Mouse (Mus musculus): Measurements from ENCODE around the gene Zbtb11. TPM values are rescaled to one million over a fixed set of nuclear protein-coding genes. Genes with fewer than 3 reads are reported as not detected.

The Zbtb11 gene
- total RNA-seq, 1 experiment: 24.3 TPM

GRCm38 (mm10) chr16:55990311-55990710, 16.6 kb downstream of the Zbtb11 start:
- Histone ChIP-seq H3K4me1 (ENCODE audit: control insufficient read depth in 2 of 2, insufficient read depth in 2 of 2, low read length in 2 of 2, poor library complexity in 1 of 2) (no peaks in the 10 kb centered on the region), H3K9me3 (ENCODE audit: control insufficient read depth, insufficient read depth, low read depth, low read length) (no peaks in the 10 kb centered on the region), H3K4me3 (ENCODE audit: insufficient read depth in 1 of 2, low read depth in 1 of 2, low read length in 2 of 2, poor library complexity in 1 of 2, severe bottlenecking in 1 of 2) (no peak overlapping the region), H3K36me3 (ENCODE audit: control insufficient read depth, insufficient read depth, low read length, poor library complexity, severe bottlenecking) (peaks cover 11% of the 10 kb centered on the region), H3K9ac (ENCODE audit: insufficient read depth, low read depth, low read length, poor library complexity, severe bottlenecking) (no peak overlapping the region), H3K27ac (ENCODE audit: insufficient read depth, low read depth, low read length, poor library complexity, severe bottlenecking) (no peak overlapping the region)
- in situ Hi-C loops (cut with MboI; ENCODE audit: low sequenced_read_pairs in 2 of 2, unreplicated experiment in 2 of 2): no loop called here
- TF ChIP-seq HCFC1 (IDR thresholded peaks at IDR 0.05; ENCODE audit: borderline replicate concordance, insufficient read depth, low read length) (no peak), CHD2 (IDR thresholded peaks at IDR 0.05; ENCODE audit: low read depth, low read length) (no peak), ZNF384 (IDR thresholded peaks at IDR 0.05; ENCODE audit: low read depth, low read length) (no peak), ZC3H11A (IDR thresholded peaks at IDR 0.05; ENCODE audit: borderline replicate concordance, low read depth, low read length) (no peak), MAFK (IDR thresholded peaks at IDR 0.05; ENCODE audit: insufficient read depth, low read depth, low read length) (no peak)
- DNase-seq (ENCODE audit: low read depth, low spot score): no peak

GRCm38 (mm10) chr16:55994235-55994634, 20.6 kb downstream of the Zbtb11 start:
- peaks cover 11% of the 10 kb centered on the region for H3K36me3 ChIP-seq (ENCODE audit: control insufficient read depth, insufficient read depth, low read length, poor library complexity, severe bottlenecking)
- in situ Hi-C loops (cut with MboI; ENCODE audit: low sequenced_read_pairs in 2 of 2, unreplicated experiment in 2 of 2): no loop called here

GRCm38 (mm10) chr16:56006798-56007197, 33.1 kb downstream of the Zbtb11 start:
- H3K9me3 ChIP-seq (ENCODE audit: control insufficient read depth, insufficient read depth, low read depth, low read length): no peaks in the 10 kb centered on the region
- H3K9ac ChIP-seq (ENCODE audit: insufficient read depth, low read depth, low read length, poor library complexity, severe bottlenecking): no peak overlapping the region
- in situ Hi-C loops (cut with MboI; ENCODE audit: low sequenced_read_pairs in 2 of 2, unreplicated experiment in 2 of 2): no loop called here
- no peak overlapping the region for H3K27ac ChIP-seq (ENCODE audit: insufficient read depth, low read depth, low read length, poor library complexity, severe bottlenecking)
- no peaks in the 10 kb centered on the region; a peak in 1 of 4 replicates for H3K4me1 ChIP-seq (ENCODE audit: control insufficient read depth in 2 of 2, insufficient read depth in 2 of 2, low read length in 2 of 2, poor library complexity in 1 of 2)
- no peak for TF ChIP-seq CHD2 (IDR thresholded peaks at IDR 0.05; ENCODE audit: low read depth, low read length)
- TF ChIP-seq ZNF384 (IDR thresholded peaks at IDR 0.05; ENCODE audit: low read depth, low read length): no peak
- DNase-seq (ENCODE audit: low read depth, low spot score): no peak
- no peak overlapping the region for H3K4me3 ChIP-seq (ENCODE audit: insufficient read depth in 1 of 2, low read depth in 1 of 2, low read length in 2 of 2, poor library complexity in 1 of 2, severe bottlenecking in 1 of 2)
- peaks cover 19% of the 10 kb centered on the region for H3K36me3 ChIP-seq (ENCODE audit: control insufficient read depth, insufficient read depth, low read length, poor library complexity, severe bottlenecking)

More at GRCm38 (mm10) chr16:55994235-55994634, 20.6 kb downstream of the Zbtb11 start:
- no peaks in the 10 kb centered on the region for H3K4me1 ChIP-seq (ENCODE audit: control insufficient read depth in 2 of 2, insufficient read depth in 2 of 2, low read length in 2 of 2, poor library complexity in 1 of 2)
- no peak overlapping the region for H3K9ac ChIP-seq (ENCODE audit: insufficient read depth, low read depth, low read length, poor library complexity, severe bottlenecking)
- H3K9me3 ChIP-seq (ENCODE audit: control insufficient read depth, insufficient read depth, low read depth, low read length): no peaks in the 10 kb centered on the region
- no peak for TF ChIP-seq HCFC1 (IDR thresholded peaks at IDR 0.05; ENCODE audit: borderline replicate concordance, insufficient read depth, low read length)
- no peak for TF ChIP-seq ZC3H11A (IDR thresholded peaks at IDR 0.05; ENCODE audit: borderline replicate concordance, low read depth, low read length)
- no peak for TF ChIP-seq ZNF384 (IDR thresholded peaks at IDR 0.05; ENCODE audit: low read depth, low read length)
- no peak for TF ChIP-seq CHD2 (IDR thresholded peaks at IDR 0.05; ENCODE audit: low read depth, low read length)
- no peak for TF ChIP-seq MAFK (IDR thresholded peaks at IDR 0.05; ENCODE audit: insufficient read depth, low read depth, low read length)
- H3K4me3 ChIP-seq (ENCODE audit: insufficient read depth in 1 of 2, low read depth in 1 of 2, low read length in 2 of 2, poor library complexity in 1 of 2, severe bottlenecking in 1 of 2): no peak overlapping the region
- no peak overlapping the region for H3K27ac ChIP-seq (ENCODE audit: insufficient read depth, low read depth, low read length, poor library complexity, severe bottlenecking)
- DNase-seq (ENCODE audit: low read depth, low spot score): no peak

GRCm38 (mm10) chr16:56008862-56009261, 35.2 kb downstream of the Zbtb11 start:
- in situ Hi-C loops (cut with MboI; ENCODE audit: low sequenced_read_pairs in 2 of 2, unreplicated experiment in 2 of 2): no loop called here

More at GRCm38 (mm10) chr16:56008862-56009261, 35.2 kb downstream of the Zbtb11 start:
- Histone ChIP-seq H3K36me3 (ENCODE audit: control insufficient read depth, insufficient read depth, low read length, poor library complexity, severe bottlenecking) (peaks cover 17% of the 10 kb centered on the region), H3K4me3 (ENCODE audit: insufficient read depth in 1 of 2, low read depth in 1 of 2, low read length in 2 of 2, poor library complexity in 1 of 2, severe bottlenecking in 1 of 2) (no peak overlapping the region), H3K27ac (ENCODE audit: insufficient read depth, low read depth, low read length, poor library complexity, severe bottlenecking) (no peak overlapping the region), H3K9ac (ENCODE audit: insufficient read depth, low read depth, low read length, poor library complexity, severe bottlenecking) (no peak overlapping the region), H3K4me1 (ENCODE audit: control insufficient read depth in 2 of 2, insufficient read depth in 2 of 2, low read length in 2 of 2, poor library complexity in 1 of 2) (no peaks in the 10 kb centered on the region; a peak in 1 of 4 replicates), H3K9me3 (ENCODE audit: control insufficient read depth, insufficient read depth, low read depth, low read length) (no peaks in the 10 kb centered on the region)
- no peak for DNase-seq (ENCODE audit: low read depth, low spot score)
- TF ChIP-seq ZNF384 (IDR thresholded peaks at IDR 0.05; ENCODE audit: low read depth, low read length) (no peak), ZC3H11A (IDR thresholded peaks at IDR 0.05; ENCODE audit: borderline replicate concordance, low read depth, low read length) (no peak), HCFC1 (IDR thresholded peaks at IDR 0.05; ENCODE audit: borderline replicate concordance, insufficient read depth, low read length) (no peak), CHD2 (IDR thresholded peaks at IDR 0.05; ENCODE audit: low read depth, low read length) (no peak), MAFK (IDR thresholded peaks at IDR 0.05; ENCODE audit: insufficient read depth, low read depth, low read length) (no peak)

All from ES-E14 (cell line).